Mouse (Mus musculus) liver, embryonic 14.5 days (tissue): ENCODE results near the gene Pax3. TPM values are rescaled to one million over a fixed set of nuclear protein-coding genes. Genes with fewer than 3 reads are reported as not detected.

ENCODE experiments used
- ATAC-seq: fragments of 200-750 bp; cut with Nextera tagmentation; 2 replicates; pipeline ENCODE4 v1.8.0; 2017; ENCODE audit warnings: moderate number of reproducible peaks, mild to moderate bottlenecking, moderate library complexity; ENCODE audit not compliant: insufficient read depth
- DNase-seq, 3 experiments: peaks; one replicate each; pipeline ENCODE4 v3.0.0-alpha.2; 2012 to 2013; ENCODE audit warnings: low read depth in 3 of 3, low spot score in 3 of 3
- H3K27ac ChIP-seq: fragments of 300-500 bp; sonication (generic); 2 replicates; pipeline ENCODE4 v1.5.1; 2014; ENCODE audit warnings: moderate library complexity, mild to moderate bottlenecking, control low read depth, inconsistent platforms
- H3K27me3 ChIP-seq: fragments of 300-500 bp; sonication (generic); 2 replicates; pipeline ENCODE4 v1.6.1; 2014; ENCODE audit warnings: mild to moderate bottlenecking, low read length, moderate library complexity; ENCODE audit not compliant: control insufficient read depth, insufficient read depth
- H3K36me3 ChIP-seq: fragments of 300-500 bp; sonication (generic); replicated peaks from 2 replicates; pipeline ENCODE4 v1.6.1; 2014; ENCODE audit warnings: low read depth; ENCODE audit not compliant: control insufficient read depth, insufficient read depth
- H3K4me1 ChIP-seq, 2 experiments: fragments of 200-500 bp in 1 of 2; fragments of 300-500 bp in 1 of 2; sonication (generic) in 1 of 2; replicated peaks; 2 replicates each; pipeline ENCODE4 v1.6.1; 2012 to 2014; ENCODE audit warnings: antibody characterized with exemption in 1 of 2, inconsistent platforms in 1 of 2, low read length in 1 of 2; ENCODE audit not compliant: control insufficient read depth in 2 of 2, insufficient read depth in 2 of 2
- H3K4me2 ChIP-seq: fragments of 300-500 bp; sonication (generic); 2 replicates; pipeline ENCODE4 v1.6.1; 2014; ENCODE audit warnings: low read depth, mild to moderate bottlenecking, control low read depth, moderate library complexity
- H3K4me3 ChIP-seq, 2 experiments: fragments of 200-500 bp in 1 of 2; fragments of 300-500 bp in 1 of 2; sonication (generic) in 1 of 2; 2 replicates each; pipeline ENCODE4 v1.5.1; 2012 to 2014; ENCODE audit warnings: low read depth in 2 of 2, low read length in 2 of 2, mild to moderate bottlenecking in 2 of 2, control low read depth in 1 of 2, inconsistent platforms in 1 of 2, moderate library complexity in 1 of 2; ENCODE audit not compliant: insufficient read depth in 1 of 2
- H3K9ac ChIP-seq: fragments of 300-500 bp; sonication (generic); replicated peaks from 2 replicates; pipeline ENCODE4 v1.6.1; 2014; ENCODE audit warnings: mild to moderate bottlenecking, control low read depth, moderate library complexity
- H3K9me3 ChIP-seq: fragments of 300-500 bp; sonication (generic); 2 replicates; pipeline ENCODE4 v1.6.1; 2016; ENCODE audit warnings: low read length, mixed read lengths; ENCODE audit not compliant: control insufficient read depth
- CTCF ChIP-seq: IDR thresholded peaks from 2 replicates; pipeline ENCODE4 v1.5.1; 2016; ENCODE audit warnings: antibody characterized with exemption, low read depth, control low read depth
- EP300 ChIP-seq: IDR thresholded peaks from 2 replicates; pipeline ENCODE4 v1.6.1; 2016; ENCODE audit warnings: antibody characterized with exemption, low read depth
- WGBS: fragments of 180-500 bp; shearing (Covaris S2); extraction: QIAGEN DNeasy Blood & Tissue Kit; methylation state at CpG from one replicate; pipeline ENCODE4 v1.1.7; 2014; ENCODE audit not compliant: insufficient replicate concordance; 5-methylcytosine and 5-hydroxymethylcytosine counted together
- polyA plus RNA-seq, 2 experiments: library from polyadenylated mRNA; depleted of rRNA in 1 of 2; stranded (reverse) in 1 of 2; unstranded in 1 of 2; fragments of >200 nt; fragmentation: Nextera tagmentation in 1 of 2; extraction: Ambion mirVana in 1 of 2; gene quantifications; 2 replicates each; pipeline versions ENCODE4 v1.2.1 to v1.2.3; 2012 to 2014

Pax3 gene
- polyA plus RNA-seq, 2 experiments = not detected

DNA sequence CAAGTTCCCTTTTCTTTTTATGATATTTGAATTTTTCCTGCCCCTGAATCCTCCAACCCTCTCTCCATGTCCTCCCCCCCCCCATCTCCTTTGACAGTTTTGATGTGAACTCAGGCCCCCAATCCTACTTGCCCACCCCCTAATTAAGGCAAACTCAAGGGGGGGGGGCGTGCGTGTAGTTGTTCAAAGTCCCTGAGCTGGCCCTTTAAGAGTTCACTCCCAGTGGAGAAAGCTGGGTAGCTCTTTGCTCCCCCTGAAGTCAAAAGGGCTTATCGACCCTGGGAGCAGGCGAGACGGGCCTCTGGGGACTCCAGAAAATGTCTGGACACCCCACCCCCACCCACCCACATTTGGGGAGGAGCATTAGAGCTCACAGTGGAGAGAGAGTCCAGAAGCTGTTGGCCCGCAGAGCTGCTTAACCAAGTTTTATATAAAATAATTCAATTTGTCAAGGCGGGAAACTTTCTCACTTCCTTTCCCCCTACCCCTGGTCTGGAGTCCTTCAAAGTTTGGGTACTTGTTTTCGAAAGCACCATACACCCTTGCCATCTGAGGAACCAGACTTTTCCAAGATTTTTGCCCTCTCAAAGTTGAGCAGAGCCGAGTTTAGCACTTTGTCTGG lies 1.5 kb upstream of the Pax3 start:
- no peaks in the 10 kb centered on the region for H3K4me1 ChIP-seq
- H3K4me3 ChIP-seq = no peak overlapping the region
- TF ChIP-seq CTCF (no peak), EP300 (no peak)
- peaks cover 96% of the 10 kb centered on the region for H3K27me3 ChIP-seq
- H3K9ac ChIP-seq = no peak overlapping the region
- H3K27ac ChIP-seq = no peak overlapping the region
- DNase-seq = no peak
- no peak overlapping the region for H3K4me2 ChIP-seq
- H3K36me3 ChIP-seq = no peaks in the 10 kb centered on the region
- WGBS = 1% methylated on average over 9 of the region's 9 CpGs
- no peak for ATAC-seq
- H3K9me3 ChIP-seq = no peaks in the 10 kb centered on the region

DNA sequence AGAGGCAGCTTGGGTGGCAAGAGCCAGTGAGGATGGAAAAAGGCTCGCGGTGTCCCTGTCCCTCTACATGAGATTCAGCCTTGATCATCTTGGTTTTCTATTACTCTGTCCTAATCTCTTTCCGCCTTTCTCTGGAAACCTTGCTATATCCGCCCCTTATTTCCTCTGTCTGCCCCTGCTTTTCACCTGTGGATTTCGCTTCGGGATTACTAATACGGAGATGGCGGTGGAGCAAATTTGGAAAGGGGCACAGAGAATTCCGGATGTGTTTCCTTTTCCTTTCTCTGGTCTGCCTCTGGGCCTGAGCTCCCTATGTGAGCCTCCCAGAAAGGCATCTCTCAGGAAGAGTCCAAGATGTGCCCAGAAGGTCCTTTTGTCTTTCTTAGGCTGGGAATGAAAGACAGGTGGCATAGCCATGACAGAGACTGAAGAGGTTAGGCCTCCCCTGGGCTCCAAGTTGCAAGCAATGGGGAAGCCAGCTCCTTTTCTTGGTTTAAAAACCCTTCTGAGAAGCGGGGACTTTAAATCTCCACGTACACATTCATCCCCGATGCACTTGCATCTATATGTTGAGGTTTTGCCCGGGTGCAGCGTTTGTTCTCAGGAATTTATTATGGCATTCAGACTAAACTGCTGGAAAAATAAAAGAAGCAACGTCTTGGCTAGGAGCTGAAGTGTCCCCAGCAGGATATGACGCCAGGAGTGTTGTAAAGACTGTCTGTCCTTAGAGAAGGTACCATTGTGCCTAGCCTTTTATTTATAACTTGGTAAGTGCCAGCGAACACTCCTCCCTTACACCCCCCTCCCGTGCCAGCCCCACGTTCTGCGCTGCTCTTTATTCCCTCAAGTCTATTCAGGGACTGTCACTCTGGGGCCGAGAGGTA lies 659 bp upstream of the Pax3 start:
- no peak overlapping the region for H3K9ac ChIP-seq
- no peak overlapping the region for H3K27ac ChIP-seq
- H3K4me3 ChIP-seq = no peak overlapping the region
- no peak for TF ChIP-seq EP300
- TF ChIP-seq CTCF = no peak
- no peaks in the 10 kb centered on the region for H3K36me3 ChIP-seq
- H3K9me3 ChIP-seq = no peaks in the 10 kb centered on the region
- under 1% methylated on average over 21 of the region's 21 CpGs for WGBS
- peaks cover 96% of the 10 kb centered on the region for H3K27me3 ChIP-seq
- no peak overlapping the region for H3K4me2 ChIP-seq
- H3K4me1 ChIP-seq = no peaks in the 10 kb centered on the region
- ATAC-seq (no peak), DNase-seq (no peak)

DNA sequence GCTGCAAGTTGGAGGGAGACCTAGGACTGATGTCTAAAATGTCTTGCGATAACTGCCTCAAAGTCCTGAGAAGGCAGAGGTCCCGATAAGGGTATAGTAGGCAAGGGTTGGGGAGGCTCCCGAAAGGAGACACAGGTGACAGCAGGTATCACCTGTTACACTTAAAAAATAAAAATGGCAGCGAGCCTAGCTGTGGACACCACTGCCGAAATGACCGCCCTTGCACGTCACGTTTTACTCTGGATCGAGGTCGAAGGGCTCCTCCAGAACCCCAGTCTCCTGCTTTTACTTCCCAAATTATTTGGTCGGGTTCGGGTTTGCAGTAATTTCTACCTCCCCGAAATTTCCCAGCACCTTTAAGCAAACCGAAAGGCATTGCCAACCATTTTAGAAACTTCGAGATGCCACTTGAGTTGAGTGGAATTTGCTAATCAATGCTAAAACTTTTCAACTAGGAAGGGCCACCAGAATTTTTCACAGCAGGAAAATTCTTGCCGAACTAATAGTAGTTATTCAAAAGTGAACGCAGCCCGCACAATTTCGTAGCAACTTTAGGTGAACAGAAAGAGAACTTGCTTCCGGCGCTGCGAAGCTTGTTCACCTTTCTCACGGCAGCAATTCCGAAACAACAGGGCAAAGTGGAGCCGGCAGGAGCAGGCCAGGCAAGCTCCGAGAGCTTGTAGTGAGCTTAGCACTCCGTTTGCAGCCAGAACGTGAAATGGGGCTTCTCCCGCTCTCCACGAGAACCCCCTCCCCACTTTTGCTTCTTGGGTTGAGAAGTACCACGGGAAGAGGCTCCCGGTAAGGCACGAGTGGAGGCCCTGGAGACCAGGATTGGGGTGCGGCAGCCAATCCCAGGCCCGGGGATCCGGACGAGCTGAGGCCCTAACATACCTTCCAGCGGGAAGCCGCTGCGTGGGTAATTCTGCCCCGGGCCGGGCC lies 892 bp downstream of the Pax3 start:
- DNase-seq = no peak

DNA sequence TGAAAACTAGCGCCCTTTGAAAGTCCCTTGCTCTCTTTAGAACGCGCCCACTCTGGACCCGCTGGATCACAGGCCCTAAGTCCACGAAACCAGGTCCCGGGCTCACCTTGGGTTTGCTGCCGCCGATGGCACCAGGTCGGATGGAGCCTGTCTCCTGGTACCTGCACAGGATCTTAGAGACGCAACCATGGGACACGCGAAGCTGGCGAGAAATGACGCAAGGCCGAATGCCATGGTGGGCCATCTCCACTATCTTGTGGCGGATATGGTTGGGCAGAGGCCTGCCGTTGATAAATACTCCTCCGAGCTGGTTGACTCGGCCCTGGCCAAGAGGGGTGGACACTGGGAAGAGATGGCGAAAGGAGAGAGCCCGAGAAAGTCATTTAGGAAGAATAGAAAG lies 1.8 kb downstream of the Pax3 start:
- no peak overlapping the region for H3K4me3 ChIP-seq
- 3% methylated on average over 21 of the region's 21 CpGs for WGBS
- peaks cover 90% of the 10 kb centered on the region for H3K27me3 ChIP-seq
- H3K9ac ChIP-seq = no peak overlapping the region
- no peaks in the 10 kb centered on the region for H3K36me3 ChIP-seq
- H3K27ac ChIP-seq = no peak overlapping the region
- no peak for TF ChIP-seq EP300
- no peak for TF ChIP-seq CTCF
- H3K9me3 ChIP-seq = no peaks in the 10 kb centered on the region
- DNase-seq = no peak
- no peak overlapping the region for H3K4me2 ChIP-seq
- no peaks in the 10 kb centered on the region for H3K4me1 ChIP-seq
- ATAC-seq = no peak

More for the DNA sequence above, 892 bp downstream of the Pax3 start:
- H3K27me3 ChIP-seq = peaks cover 97% of the 10 kb centered on the region
- no peaks in the 10 kb centered on the region for H3K4me1 ChIP-seq
- ATAC-seq = no peak
- H3K4me2 ChIP-seq = peak overlapping the region; percentile 26
- WGBS = 2% methylated on average over 42 of the region's 42 CpGs
- peak overlapping the region in 1 of 2 experiments; percentile 8; a peak in 2 of 4 replicates for H3K4me3 ChIP-seq
- H3K9ac ChIP-seq = no peak overlapping the region
- TF ChIP-seq CTCF (no peak), EP300 (no peak)
- no peak overlapping the region for H3K27ac ChIP-seq
- H3K9me3 ChIP-seq = no peaks in the 10 kb centered on the region
- H3K36me3 ChIP-seq = no peaks in the 10 kb centered on the region
